Mouse (Mus musculus): ENCODE results near the gene Fhl3.

The Fhl3 gene

GRCm38 (mm10) chr4:124700248-124700971 lies at the start of gene Fhl3:
TSS of gene Fhl3 (plus strand) at chr4:124700701.
- no peak for DNase-seq (ENCODE audit: low read depth)

- no peak for DNase-seq (ENCODE audit: low read depth)
These were observed 47.6 kb upstream of the Fhl3 start for GRCm38 (mm10) chr4:124652886-124653285.

- DNase-seq (ENCODE audit: low read depth) = no peak
These were observed 44.0 kb upstream of the Fhl3 start, which contains the start of gene Pou3f1 for GRCm38 (mm10) chr4:124656518-124656853. TSS of gene Pou3f1 (plus strand) at chr4:124656807.

GRCm38 (mm10) chr4:124656854-124657650 lies 43.4 kb upstream of the Fhl3 start:
- peak; percentile 19 for DNase-seq (ENCODE audit: low read depth)

GRCm38 (mm10) chr4:124657781-124658180 lies 42.7 kb upstream of the Fhl3 start:
- no peak for DNase-seq (ENCODE audit: low read depth)

GRCm38 (mm10) chr4:124658412-124658851 lies 42.1 kb upstream of the Fhl3 start:
- no peak for DNase-seq (ENCODE audit: low read depth)

GRCm38 (mm10) chr4:124659251-124660217 lies 41.0 kb upstream of the Fhl3 start:
- DNase-seq (ENCODE audit: low read depth) = no peak

- no peak for DNase-seq (ENCODE audit: low read depth)
These were observed 39.9 kb upstream of the Fhl3 start for GRCm38 (mm10) chr4:124660603-124661002.

GRCm38 (mm10) chr4:124663034-124663433 lies 37.5 kb upstream of the Fhl3 start:
- no peak for DNase-seq (ENCODE audit: low read depth)

GRCm38 (mm10) chr4:124664185-124664584 lies 36.3 kb upstream of the Fhl3 start:
- no peak for DNase-seq (ENCODE audit: low read depth)

- no peak for DNase-seq (ENCODE audit: low read depth)
These were observed 35.9 kb upstream of the Fhl3 start for GRCm38 (mm10) chr4:124664604-124665003.

GRCm38 (mm10) chr4:124667476-124668033 lies 32.9 kb upstream of the Fhl3 start:
- no peak for DNase-seq (ENCODE audit: low read depth)

GRCm38 (mm10) chr4:124668078-124668477 lies 32.4 kb upstream of the Fhl3 start:
- DNase-seq (ENCODE audit: low read depth) = no peak

GRCm38 (mm10) chr4:124670232-124670631 lies 30.3 kb upstream of the Fhl3 start:
- no peak for DNase-seq (ENCODE audit: low read depth)

- no peak for DNase-seq (ENCODE audit: low read depth)
These were observed 28.9 kb upstream of the Fhl3 start for GRCm38 (mm10) chr4:124671583-124671982.

- DNase-seq (ENCODE audit: low read depth) = no peak
These were observed 27.9 kb upstream of the Fhl3 start for GRCm38 (mm10) chr4:124672347-124673320.

GRCm38 (mm10) chr4:124674334-124675032 lies 26.0 kb upstream of the Fhl3 start:
- no peak for DNase-seq (ENCODE audit: low read depth)

GRCm38 (mm10) chr4:124675037-124675436 lies 25.5 kb upstream of the Fhl3 start:
- DNase-seq (ENCODE audit: low read depth) = no peak

- DNase-seq (ENCODE audit: low read depth) = no peak
These were observed 24.5 kb upstream of the Fhl3 start for GRCm38 (mm10) chr4:124675958-124676357.

- DNase-seq (ENCODE audit: low read depth) = no peak
These were observed 18.2 kb upstream of the Fhl3 start for GRCm38 (mm10) chr4:124682270-124682669.

Data from fibroblast of lung, adult 2 months (primary cell).